Mouse (Mus musculus) large intestine, adult 2 months (tissue): ENCODE measurements at regions not wholly inside any gene's neighbourhood (a gene's known extent, or its start where the extent isn't known, plus 50 kb on each side); places are given as distances from the start of the nearest gene placed in this dataset.

Source experiments
- DNase-seq: peaks from one replicate; pipeline ENCODE4 v3.0.0-alpha.2; 2012; ENCODE audit warnings: low read depth, low spot score
- WGBS: fragments of 180-500 bp; shearing (Covaris S2); methylation state at CpG from one replicate; pipeline ENCODE4 v1.1.7; 2018; 5-methylcytosine and 5-hydroxymethylcytosine counted together

- WGBS, result 65% methylated on average over 2 of the region's 2 CpGs
- no peak for DNase-seq
These were observed 58.3 kb upstream of the Ccdc39 start for GRCm38 (mm10) chr3:33902431-33902830.

GRCm38 (mm10) chr3:33903326-33903725 lies 59.2 kb upstream of the Ccdc39 start:
- no peak for DNase-seq
- 79% methylated on average over 8 of the region's 8 CpGs for WGBS

GRCm38 (mm10) chr3:33903816-33904215 lies 59.7 kb upstream of the Ccdc39 start:
- 40% methylated on average over 4 of the region's 4 CpGs for WGBS

DNA sequence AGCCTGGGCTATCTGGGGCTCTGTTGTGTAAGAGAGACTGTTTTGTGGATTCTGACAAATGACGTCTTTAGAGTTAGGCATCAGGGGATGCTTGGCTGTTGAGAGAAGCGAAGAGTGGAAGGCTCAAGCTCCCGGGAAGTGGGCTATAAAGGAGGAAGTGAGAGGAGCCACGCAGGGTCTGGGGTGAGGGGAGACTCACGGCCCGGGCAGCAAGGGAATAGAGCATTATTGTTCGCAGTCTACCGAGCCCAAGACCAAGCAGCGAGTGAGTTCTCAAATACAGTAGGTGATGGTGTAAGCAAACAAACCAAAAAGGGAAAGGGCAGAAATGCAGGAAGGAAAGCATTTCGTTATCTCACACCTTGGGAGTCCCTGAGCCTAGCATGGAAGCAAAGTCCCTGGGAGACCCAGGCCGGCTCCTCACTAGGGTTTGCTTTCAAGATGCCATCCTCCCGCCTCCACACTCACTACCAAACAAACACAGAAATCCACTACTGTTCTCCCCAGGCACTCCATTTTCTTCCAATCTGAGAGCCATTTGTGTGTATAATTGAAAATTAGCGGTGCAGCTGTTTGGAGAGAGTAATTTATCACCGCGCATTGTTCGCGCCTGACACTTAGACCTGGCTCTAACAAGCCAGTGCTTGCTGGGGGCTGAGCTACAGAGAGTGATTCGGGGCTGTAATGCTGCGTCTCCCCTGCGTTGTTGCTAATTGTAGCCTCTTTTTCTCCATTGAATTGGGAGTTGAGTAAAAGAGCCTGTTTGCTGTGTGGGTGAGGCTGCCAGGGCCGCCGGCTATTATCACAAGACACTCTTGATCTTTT lies 61.0 kb upstream of the Ccdc39 start:
- DNase-seq, result no peak
- WGBS, result 33% methylated on average over 22 of the region's 22 CpGs

More at GRCm38 (mm10) chr3:33903816-33904215, 59.7 kb upstream of the Ccdc39 start:
- no peak for DNase-seq

DNA sequence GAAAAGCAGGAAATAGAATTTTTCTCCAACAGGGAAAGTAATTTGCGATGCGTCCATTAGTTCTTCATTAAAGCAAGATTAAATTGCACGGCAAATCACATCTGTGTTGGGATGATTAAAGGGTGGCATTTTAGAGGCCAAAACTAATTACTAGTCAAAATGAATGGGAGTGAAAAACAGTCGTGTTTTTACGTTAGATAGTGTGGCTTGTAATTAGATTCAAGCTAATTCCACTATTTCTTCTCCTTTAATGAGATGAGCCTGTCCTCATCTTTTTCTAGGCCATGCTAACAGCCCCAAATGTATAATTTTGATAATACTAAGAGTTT lies 61.5 kb upstream of the Ccdc39 start:
- DNase-seq, result no peak

GRCm38 (mm10) chr3:33907061-33907460 lies 63.0 kb upstream of the Ccdc39 start:
- WGBS, result 74% methylated on average over 8 of the region's 8 CpGs
- DNase-seq, result no peak

More for the DNA sequence above, 61.5 kb upstream of the Ccdc39 start:
- 48% methylated on average over 5 of the region's 5 CpGs for WGBS

GRCm38 (mm10) chr3:33911559-33911958 lies 67.4 kb upstream of the Ccdc39 start:
- no peak for DNase-seq
- WGBS, result 77% methylated on average over 9 of the region's 9 CpGs

DNA sequence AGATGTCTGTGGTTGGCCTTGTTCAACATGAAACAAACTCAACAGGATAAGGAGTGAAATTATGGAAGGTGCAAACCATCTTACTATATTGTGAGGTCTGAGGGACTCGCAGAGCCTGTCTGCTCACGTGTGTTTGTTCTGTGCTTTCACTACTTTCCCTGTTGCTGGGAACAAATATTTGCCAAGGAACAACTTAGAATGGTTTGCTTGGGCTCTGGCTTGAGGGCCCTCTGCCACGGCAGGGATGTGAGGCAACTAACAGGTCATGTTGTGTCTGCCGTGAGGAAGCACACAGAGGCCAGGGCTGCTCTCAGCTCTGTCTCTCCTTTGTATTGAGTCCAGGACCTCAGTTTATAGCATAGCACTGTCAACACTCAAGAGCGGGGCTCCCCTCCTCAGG lies 69.4 kb upstream of the Ccdc39 start:
- no peak for DNase-seq
- WGBS, result 30% methylated on average over 5 of the region's 5 CpGs

GRCm38 (mm10) chr3:33914386-33914785 lies 70.3 kb upstream of the Ccdc39 start:
- no peak for DNase-seq
- WGBS, result 59% methylated on average over 9 of the region's 9 CpGs

- DNase-seq, result no peak
These were observed 71.7 kb upstream of the Ccdc39 start for GRCm38 (mm10) chr3:33915777-33916176.

DNA sequence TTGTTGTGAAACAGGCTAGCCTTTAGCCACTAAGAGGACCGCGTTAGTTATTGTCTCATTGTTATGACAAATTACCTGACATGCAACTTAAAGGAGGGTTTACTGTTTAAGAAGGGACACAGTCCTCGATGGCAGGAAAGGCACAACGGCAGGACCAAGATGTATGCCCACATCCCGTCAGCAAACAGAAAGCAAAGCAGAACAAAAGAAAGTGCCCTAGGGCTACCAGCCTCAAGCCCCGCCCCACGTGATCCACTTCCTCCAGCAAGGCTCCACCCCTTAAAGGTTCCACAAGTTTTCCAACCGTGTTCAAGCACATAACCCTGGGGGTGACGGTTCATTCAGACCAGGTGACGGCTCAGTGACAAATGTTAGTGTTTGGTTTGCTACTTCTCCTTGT lies 72.2 kb upstream of the Ccdc39 start:
- DNase-seq, result no peak
- 85% methylated on average over 10 of the region's 10 CpGs for WGBS

- 88% methylated on average over 6 of the region's 6 CpGs for WGBS
- DNase-seq, result no peak
These were observed 72.7 kb upstream of the Ccdc39 start for GRCm38 (mm10) chr3:33916818-33917217.

DNA sequence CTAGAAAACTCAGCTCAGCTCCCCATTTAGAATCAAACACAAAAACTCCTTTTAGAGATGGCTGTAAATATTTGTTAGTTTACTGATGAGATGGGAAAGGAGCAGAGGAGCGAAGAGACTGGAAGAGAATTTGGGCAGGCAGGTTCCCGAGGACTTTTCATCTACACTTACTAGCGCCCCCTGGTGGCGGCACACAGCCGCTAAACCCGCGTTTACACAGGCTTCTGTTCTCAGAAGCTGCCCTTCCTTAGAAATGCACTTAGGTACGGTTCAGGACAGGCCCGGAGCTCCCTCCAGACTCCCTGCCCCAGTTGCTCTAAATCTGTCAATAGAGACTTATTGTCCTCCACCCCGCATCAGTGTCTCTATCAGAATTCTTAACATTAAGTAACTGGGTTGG lies 74.7 kb upstream of the Ccdc39 start:
- DNase-seq, result no peak
- WGBS, result 4% methylated on average over 10 of the region's 10 CpGs

GRCm38 (mm10) chr3:33925072-33925471 lies 81.0 kb upstream of the Ccdc39 start:
- 85% methylated on average over 4 of the region's 4 CpGs for WGBS

GRCm38 (mm10) chr3:33955064-33955463 lies 64.7 kb upstream of the Fxr1 start:
- WGBS, result 2% methylated on average over 6 of the region's 6 CpGs

More at GRCm38 (mm10) chr3:33925072-33925471, 81.0 kb upstream of the Ccdc39 start:
- no peak for DNase-seq

DNA sequence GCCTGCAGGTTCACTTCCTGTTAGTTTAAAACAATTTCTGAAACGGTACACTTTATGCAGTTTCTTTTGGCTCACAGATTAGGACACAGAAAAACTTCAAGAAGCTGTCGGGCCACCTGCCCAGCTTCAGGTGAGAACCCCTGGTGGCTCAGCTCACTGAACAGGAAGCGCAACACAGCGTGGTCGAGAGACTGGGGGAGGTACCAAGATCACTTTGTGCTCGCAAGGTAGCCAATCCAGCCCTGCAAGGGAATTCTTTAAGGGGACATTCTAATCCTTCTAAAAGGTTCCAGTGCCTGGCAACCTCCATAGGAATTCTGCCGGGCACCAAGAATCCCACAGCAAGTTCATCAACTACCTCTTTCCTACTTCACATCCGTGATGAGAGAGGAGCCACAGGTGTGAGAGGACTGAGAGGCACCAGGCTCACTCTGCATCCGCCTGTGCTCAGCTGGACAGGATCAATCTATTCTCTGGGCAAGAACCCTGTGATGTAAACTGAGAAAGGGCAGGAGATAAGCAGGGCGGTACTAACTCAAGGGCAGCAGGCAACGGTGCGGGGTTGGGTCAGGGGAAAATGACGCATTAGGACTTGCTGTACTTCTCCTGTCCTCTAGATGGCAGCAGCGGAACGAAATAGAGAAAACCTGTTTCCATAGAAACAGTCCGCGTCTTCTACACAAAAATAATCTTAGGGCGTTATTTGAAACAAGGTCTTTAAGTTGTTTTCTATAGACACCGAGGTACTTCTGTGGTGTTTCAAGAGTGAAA lies 63.7 kb upstream of the Fxr1 start:
- peak; percentile 47 for DNase-seq
- 2% methylated on average over 19 of the region's 19 CpGs for WGBS

More at GRCm38 (mm10) chr3:33955064-33955463, 64.7 kb upstream of the Fxr1 start:
- no peak for DNase-seq

DNA sequence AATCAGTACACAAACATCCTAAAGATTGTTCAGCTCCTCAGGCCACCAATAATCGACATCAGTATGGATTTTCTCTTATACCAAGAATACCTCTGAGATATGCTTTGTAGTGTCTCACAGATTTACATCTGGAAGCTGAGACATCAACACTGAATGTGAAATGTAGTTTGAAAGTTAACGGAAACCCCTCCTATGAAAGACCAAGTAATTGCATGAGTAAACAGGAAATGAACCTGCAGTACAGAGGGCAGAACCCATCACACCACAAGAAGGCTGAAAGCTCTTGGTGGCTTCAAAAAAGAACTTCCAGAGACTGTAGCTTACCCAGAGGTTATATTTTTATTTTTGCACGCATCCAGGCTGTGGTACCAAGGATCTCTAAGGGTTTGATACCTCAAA lies 63.1 kb upstream of the Fxr1 start:
- DNase-seq, result no peak
- 38% methylated on average over 3 of the region's 3 CpGs for WGBS

DNA sequence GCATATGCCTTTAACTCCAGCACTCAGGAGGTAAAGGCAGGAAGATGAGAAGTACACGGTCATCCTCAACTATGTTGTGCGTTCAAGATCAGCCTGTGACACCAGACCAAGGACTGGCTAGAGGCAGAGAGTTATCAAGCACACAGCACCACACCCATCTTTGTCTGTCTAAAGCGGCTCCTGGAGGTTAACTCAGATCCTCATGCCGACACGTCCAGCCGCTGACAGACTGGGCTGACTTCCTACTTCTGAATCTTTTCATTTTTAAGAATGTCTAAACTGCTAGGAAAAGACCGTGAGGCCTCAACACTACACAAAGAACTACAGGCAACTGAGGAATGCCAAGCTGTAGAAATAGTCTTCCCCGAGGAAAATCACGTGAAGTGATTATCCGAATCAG lies 62.1 kb upstream of the Fxr1 start:
- WGBS, result 82% methylated on average over 10 of the region's 10 CpGs

GRCm38 (mm10) chr3:33958216-33958615 lies 61.5 kb upstream of the Fxr1 start:
- 83% methylated on average over 4 of the region's 4 CpGs for WGBS

More for the DNA sequence above, 62.1 kb upstream of the Fxr1 start:
- DNase-seq, result no peak

DNA sequence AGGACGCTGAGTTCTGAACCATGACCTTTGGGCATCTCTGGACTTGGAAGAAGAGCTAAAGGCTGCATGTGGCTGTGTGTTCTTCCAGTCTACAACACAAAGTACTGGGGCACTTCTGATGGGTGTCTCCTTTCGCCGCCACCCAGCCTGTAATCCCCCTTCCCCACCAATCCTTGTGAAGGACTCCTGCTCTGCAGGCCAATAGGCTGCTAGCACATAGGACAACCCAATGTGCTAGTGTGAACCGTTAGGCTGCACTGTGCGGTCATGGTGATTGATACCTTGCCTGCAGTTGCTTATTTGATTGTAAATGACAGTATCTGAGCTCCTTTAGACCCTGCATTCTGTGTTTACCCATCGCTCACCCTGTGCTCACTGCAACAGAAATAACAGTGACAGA lies 59.5 kb upstream of the Fxr1 start:
- 64% methylated on average over 6 of the region's 6 CpGs for WGBS
- DNase-seq, result no peak

More at GRCm38 (mm10) chr3:33958216-33958615, 61.5 kb upstream of the Fxr1 start:
- no peak for DNase-seq

DNA sequence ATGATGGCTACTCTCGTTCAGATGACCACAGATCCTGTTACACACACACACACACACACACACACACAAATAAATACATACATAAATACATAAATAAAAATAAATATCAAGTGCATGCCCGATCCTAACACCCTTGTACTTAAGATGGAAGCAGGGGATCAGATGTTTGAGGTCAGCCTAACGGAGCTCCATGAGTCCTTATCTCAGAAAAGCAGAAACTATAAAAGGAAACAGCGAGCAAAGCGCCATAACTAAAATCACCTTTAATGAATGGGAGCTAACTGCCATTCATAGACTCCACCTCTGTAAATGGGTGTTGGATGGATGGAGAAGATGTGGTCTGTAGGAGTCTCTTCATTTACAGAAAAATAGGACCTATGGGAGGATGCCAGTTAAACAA lies 56.8 kb upstream of the Fxr1 start:
- 72% methylated on average over 5 of the region's 5 CpGs for WGBS
- DNase-seq, result no peak
